Mouse (Mus musculus): ENCODE data around the gene Mapk9. TPM values are rescaled to one million over a fixed set of nuclear protein-coding genes. Genes with fewer than 3 reads are reported as not detected.

Gene Mapk9
- polyA plus RNA-seq, 1 experiment from 2014 or later, result 51.8 TPM

- Histone ChIP-seq H3K36me3 (ENCODE audit: control insufficient read depth, insufficient read depth, low read length) (no peaks in the 10 kb centered on the region; the same call in 1 of the 2 replicates), H3K27me3 (ENCODE audit: control insufficient read depth, insufficient read depth, low read length) (no peaks in the 10 kb centered on the region), H3K4me3 (ENCODE audit: low read depth, low read length) (no peak overlapping the region), H3K9me3 (ENCODE audit: control insufficient read depth, low read length) (no peaks in the 10 kb centered on the region), H3K4me2 (ENCODE audit: low read depth) (no peak overlapping the region), H3K27ac (ENCODE audit: low read depth, low read length) (no peak overlapping the region), H3K9ac (ENCODE audit: low read length) (no peak overlapping the region), H3K4me1 (ENCODE audit: control insufficient read depth, insufficient read depth, low read length) (no peaks in the 10 kb centered on the region)
- ATAC-seq (ENCODE audit: insufficient read depth, low FRiP score, low TSS enrichment) (no peak; the same call in 1 of the 2 replicates), DNase-seq (ENCODE audit: low spot score) (peak; percentile 63)
Observed at GRCm38 (mm10) chr11:49869762-49870161, 23.2 kb downstream of the Mapk9 start.

GRCm38 (mm10) chr11:49871914-49872313 lies 25.4 kb downstream of the Mapk9 start:
- 60% methylated on average over 6 of the region's 6 CpGs for WGBS
- peak; percentile 56 for DNase-seq (ENCODE audit: low spot score)
- ATAC-seq (ENCODE audit: insufficient read depth, low FRiP score, low TSS enrichment), result no peak
- no peak overlapping the region for H3K4me2 ChIP-seq (ENCODE audit: low read depth)
- no peak overlapping the region for H3K9ac ChIP-seq (ENCODE audit: low read length)
- H3K4me1 ChIP-seq (ENCODE audit: control insufficient read depth, insufficient read depth, low read length), result no peaks in the 10 kb centered on the region
- no peak overlapping the region for H3K4me3 ChIP-seq (ENCODE audit: low read depth, low read length)
- H3K27me3 ChIP-seq (ENCODE audit: control insufficient read depth, insufficient read depth, low read length), result no peaks in the 10 kb centered on the region
- H3K27ac ChIP-seq (ENCODE audit: low read depth, low read length), result no peak overlapping the region
- no peaks in the 10 kb centered on the region; the same call in 1 of the 2 replicates for H3K36me3 ChIP-seq (ENCODE audit: control insufficient read depth, insufficient read depth, low read length)
- H3K9me3 ChIP-seq (ENCODE audit: control insufficient read depth, low read length), result no peaks in the 10 kb centered on the region

- ATAC-seq (ENCODE audit: insufficient read depth, low FRiP score, low TSS enrichment), result no peak
- Histone ChIP-seq H3K4me1 (ENCODE audit: control insufficient read depth, insufficient read depth, low read length) (no peaks in the 10 kb centered on the region), H3K27ac (ENCODE audit: low read depth, low read length) (no peak overlapping the region), H3K9me3 (ENCODE audit: control insufficient read depth, low read length) (no peaks in the 10 kb centered on the region), H3K9ac (ENCODE audit: low read length) (no peak overlapping the region), H3K36me3 (ENCODE audit: control insufficient read depth, insufficient read depth, low read length) (no peaks in the 10 kb centered on the region), H3K4me3 (ENCODE audit: low read depth, low read length) (no peak overlapping the region), H3K27me3 (ENCODE audit: control insufficient read depth, insufficient read depth, low read length) (no peaks in the 10 kb centered on the region), H3K4me2 (ENCODE audit: low read depth) (no peak overlapping the region)
- DNase-seq (ENCODE audit: low spot score), result no peak
- WGBS, result 91% methylated on average over 6 of the region's 6 CpGs
Observed at GRCm38 (mm10) chr11:49872779-49873178, 26.2 kb downstream of the Mapk9 start.

DNA sequence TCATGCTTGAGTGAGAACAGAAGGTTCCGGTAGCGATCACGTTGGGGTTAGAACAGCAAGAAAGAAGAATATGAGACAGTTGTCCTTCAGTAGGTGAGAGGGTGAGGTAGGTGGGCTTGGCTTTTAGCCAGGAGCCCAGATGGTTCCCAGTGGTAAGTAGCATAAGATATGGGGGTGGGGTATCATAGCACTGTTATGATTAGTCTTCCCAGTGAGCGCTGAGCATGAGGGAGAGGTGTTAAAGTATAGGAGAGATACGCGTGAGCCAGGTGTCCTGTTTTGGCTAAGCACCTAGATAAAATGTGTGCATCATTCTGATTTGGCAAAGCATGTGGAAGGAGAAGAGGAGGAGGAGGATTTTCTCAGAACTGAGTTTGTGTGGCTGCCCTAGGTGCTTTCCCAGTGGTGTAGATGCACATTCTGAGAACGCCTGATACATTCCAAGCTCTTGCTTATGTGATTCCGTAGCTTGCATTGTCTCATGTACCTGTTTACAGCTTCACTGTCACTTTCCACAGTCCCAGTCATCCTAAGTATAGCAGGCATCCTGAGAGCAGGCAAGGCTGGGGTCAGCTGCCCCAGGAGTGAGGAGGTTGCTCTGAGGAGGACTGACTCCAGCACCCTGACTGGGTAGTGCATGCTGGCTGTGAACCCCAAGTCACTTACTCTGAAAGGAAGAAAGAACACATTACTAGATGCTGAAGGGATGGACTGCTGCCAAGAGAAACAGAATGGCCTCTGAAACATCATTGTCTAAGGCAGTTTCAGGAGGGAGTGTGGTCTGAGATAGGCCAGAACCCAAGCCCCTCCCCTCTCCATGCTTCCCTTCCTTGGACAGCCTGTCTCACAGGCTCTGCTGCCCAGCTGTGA lies 30.6 kb downstream of the Mapk9 start:
- H3K36me3 ChIP-seq (ENCODE audit: control insufficient read depth, insufficient read depth, low read length), result peaks cover 3% of the 10 kb centered on the region; the same call in 1 of the 2 replicates
- WGBS, result 92% methylated on average over 8 of the region's 8 CpGs
- no peaks in the 10 kb centered on the region for H3K4me1 ChIP-seq (ENCODE audit: control insufficient read depth, insufficient read depth, low read length)
- no peak overlapping the region for H3K4me3 ChIP-seq (ENCODE audit: low read depth, low read length)
- DNase-seq (ENCODE audit: low spot score), result peak; percentile 33
- ATAC-seq (ENCODE audit: insufficient read depth, low FRiP score, low TSS enrichment), result no peak
- no peak overlapping the region for H3K27ac ChIP-seq (ENCODE audit: low read depth, low read length)
- no peak overlapping the region for H3K4me2 ChIP-seq (ENCODE audit: low read depth)
- no peak overlapping the region for H3K9ac ChIP-seq (ENCODE audit: low read length)
- H3K27me3 ChIP-seq (ENCODE audit: control insufficient read depth, insufficient read depth, low read length), result no peaks in the 10 kb centered on the region
- H3K9me3 ChIP-seq (ENCODE audit: control insufficient read depth, low read length), result no peaks in the 10 kb centered on the region

DNA sequence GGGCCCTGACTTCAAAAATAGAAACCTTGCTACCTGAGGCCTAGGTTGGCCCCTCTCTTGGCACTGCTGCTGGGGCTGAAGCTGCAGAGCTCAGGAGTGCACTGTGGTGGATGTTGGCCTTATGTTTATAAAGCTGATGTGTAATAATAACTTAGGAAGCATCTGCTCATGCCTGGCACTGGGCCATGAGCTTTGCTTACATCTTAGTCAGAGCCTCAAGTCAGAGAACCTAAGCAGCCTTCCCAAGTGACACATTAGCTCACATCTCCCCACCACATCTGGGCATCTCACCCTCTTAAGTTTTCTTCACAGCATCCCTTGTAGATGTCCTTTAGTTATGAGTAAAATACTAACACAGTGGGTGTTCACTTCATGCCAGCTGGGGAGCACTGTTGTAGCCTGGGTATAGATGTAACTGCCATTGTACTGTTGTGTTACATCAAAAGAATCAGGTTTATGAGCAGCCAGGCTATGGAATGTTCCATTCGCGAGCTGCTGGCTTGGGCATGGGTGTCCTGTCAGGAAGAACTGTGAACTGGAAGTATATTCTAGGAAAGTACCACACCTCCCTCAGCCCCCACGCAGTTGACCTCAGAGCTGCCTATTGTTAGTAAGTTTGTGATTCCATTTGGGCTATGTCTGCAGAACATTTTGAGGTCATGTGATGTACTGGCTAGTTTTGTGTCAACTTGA lies 33.5 kb downstream of the Mapk9 start:
- Histone ChIP-seq H3K9me3 (ENCODE audit: control insufficient read depth, low read length) (no peaks in the 10 kb centered on the region), H3K27me3 (ENCODE audit: control insufficient read depth, insufficient read depth, low read length) (no peaks in the 10 kb centered on the region), H3K4me3 (ENCODE audit: low read depth, low read length) (no peak overlapping the region), H3K4me1 (ENCODE audit: control insufficient read depth, insufficient read depth, low read length) (no peaks in the 10 kb centered on the region), H3K36me3 (ENCODE audit: control insufficient read depth, insufficient read depth, low read length) (peaks cover 3% of the 10 kb centered on the region; the same call in 1 of the 2 replicates), H3K9ac (ENCODE audit: low read length) (no peak overlapping the region), H3K27ac (ENCODE audit: low read depth, low read length) (no peak overlapping the region), H3K4me2 (ENCODE audit: low read depth) (no peak overlapping the region)
- ATAC-seq (ENCODE audit: insufficient read depth, low FRiP score, low TSS enrichment), result no peak
- no peak for DNase-seq (ENCODE audit: low spot score)
- 92% methylated on average over 3 of the region's 3 CpGs for WGBS

GRCm38 (mm10) chr11:49883394-49883793 lies 36.8 kb downstream of the Mapk9 start:
- H3K27ac ChIP-seq (ENCODE audit: low read depth, low read length), result no peak overlapping the region
- no peak overlapping the region for H3K4me2 ChIP-seq (ENCODE audit: low read depth)
- no peaks in the 10 kb centered on the region for H3K9me3 ChIP-seq (ENCODE audit: control insufficient read depth, low read length)
- no peaks in the 10 kb centered on the region for H3K4me1 ChIP-seq (ENCODE audit: control insufficient read depth, insufficient read depth, low read length)
- DNase-seq (ENCODE audit: low spot score) (no peak), ATAC-seq (ENCODE audit: insufficient read depth, low FRiP score, low TSS enrichment) (no peak)
- H3K27me3 ChIP-seq (ENCODE audit: control insufficient read depth, insufficient read depth, low read length), result no peaks in the 10 kb centered on the region
- WGBS, result 95% methylated on average over 3 of the region's 3 CpGs
- H3K36me3 ChIP-seq (ENCODE audit: control insufficient read depth, insufficient read depth, low read length), result peaks cover 2% of the 10 kb centered on the region; the same call in 1 of the 2 replicates
- H3K4me3 ChIP-seq (ENCODE audit: low read depth, low read length), result no peak overlapping the region
- H3K9ac ChIP-seq (ENCODE audit: low read length), result no peak overlapping the region

- Histone ChIP-seq H3K9me3 (ENCODE audit: control insufficient read depth, low read length) (no peaks in the 10 kb centered on the region), H3K4me3 (ENCODE audit: low read depth, low read length) (no peak overlapping the region), H3K4me2 (ENCODE audit: low read depth) (no peak overlapping the region), H3K9ac (ENCODE audit: low read length) (no peak overlapping the region), H3K36me3 (ENCODE audit: control insufficient read depth, insufficient read depth, low read length) (no peaks in the 10 kb centered on the region), H3K4me1 (ENCODE audit: control insufficient read depth, insufficient read depth, low read length) (no peaks in the 10 kb centered on the region), H3K27ac (ENCODE audit: low read depth, low read length) (no peak overlapping the region), H3K27me3 (ENCODE audit: control insufficient read depth, insufficient read depth, low read length) (no peaks in the 10 kb centered on the region)
- DNase-seq (ENCODE audit: low spot score), result no peak
- 82% methylated on average over 5 of the region's 5 CpGs for WGBS
- ATAC-seq (ENCODE audit: insufficient read depth, low FRiP score, low TSS enrichment), result no peak
Observed at GRCm38 (mm10) chr11:49888469-49888868, 41.9 kb downstream of the Mapk9 start.

- H3K4me2 ChIP-seq (ENCODE audit: low read depth), result no peak overlapping the region
- ATAC-seq (ENCODE audit: insufficient read depth, low FRiP score, low TSS enrichment) (no peak), DNase-seq (ENCODE audit: low spot score) (no peak)
- no peaks in the 10 kb centered on the region for H3K27me3 ChIP-seq (ENCODE audit: control insufficient read depth, insufficient read depth, low read length)
- H3K9me3 ChIP-seq (ENCODE audit: control insufficient read depth, low read length), result no peaks in the 10 kb centered on the region
- no peaks in the 10 kb centered on the region for H3K36me3 ChIP-seq (ENCODE audit: control insufficient read depth, insufficient read depth, low read length)
- no peak overlapping the region for H3K9ac ChIP-seq (ENCODE audit: low read length)
- WGBS, result 94% methylated on average over 5 of the region's 5 CpGs
- no peaks in the 10 kb centered on the region for H3K4me1 ChIP-seq (ENCODE audit: control insufficient read depth, insufficient read depth, low read length)
- no peak overlapping the region for H3K4me3 ChIP-seq (ENCODE audit: low read depth, low read length)
- no peak overlapping the region for H3K27ac ChIP-seq (ENCODE audit: low read depth, low read length)
Observed at GRCm38 (mm10) chr11:49891993-49892392, 45.4 kb downstream of the Mapk9 start.

Measured in neural tube, embryonic 11.5 days (tissue).